Mouse (Mus musculus) common myeloid progenitor, adult 5-6 weeks (primary cell): Measurements from ENCODE around the gene Slc24a4. TPM values are rescaled to one million over a fixed set of nuclear protein-coding genes. Genes with fewer than 3 reads are reported as not detected.
A peak's percentile ranks its signal among the peaks of the same experiment; 100 is the strongest.
"Not testable (repeated sequence)": the region's sequence is repeated elsewhere in the genome, so short reads cannot be mapped to it uniquely, and the experiment has no call there.

ENCODE experiments used
- ATAC-seq: replicated peaks from 2 replicates; pipeline ENCODE4 v1.8.0; 2016; ENCODE audit warnings: low read depth, mild to moderate bottlenecking, moderate TSS enrichment, inconsistent platforms; ENCODE audit not compliant: poor library complexity, severe bottlenecking
- total RNA-seq: library from RNA; stranded (forward); fragments of 200-1000, 187-1606 nt; gene quantifications from 2 replicates; pipeline ENCODE4 v1.2.3, GENCODE M21; 2017

The Slc24a4 gene
- total RNA-seq, 1 experiment from 2014 or later = not detected

- ATAC-seq = peak; percentile 64
These were observed 113.7 kb downstream of the Slc24a4 start for GRCm38 (mm10) chr12:102242076-102242722.

- no peak for ATAC-seq
These were observed 115.4 kb downstream of the Slc24a4 start for GRCm38 (mm10) chr12:102243915-102244314.

GRCm38 (mm10) chr12:102246226-102246625 lies 117.7 kb downstream of the Slc24a4 start:
- peak; percentile 60 for ATAC-seq

GRCm38 (mm10) chr12:102248104-102248503 lies 119.6 kb downstream of the Slc24a4 start:
- no peak for ATAC-seq

GRCm38 (mm10) chr12:102250316-102250715 lies 121.8 kb downstream of the Slc24a4 start:
- no peak for ATAC-seq

- ATAC-seq = peak; percentile 73
These were observed 122.5 kb downstream of the Slc24a4 start for GRCm38 (mm10) chr12:102251070-102251469.

- no peak for ATAC-seq
These were observed 123.5 kb downstream of the Slc24a4 start for GRCm38 (mm10) chr12:102251985-102252384.

- ATAC-seq = peak; percentile 51
These were observed 124.0 kb downstream of the Slc24a4 start for GRCm38 (mm10) chr12:102252525-102252924.

GRCm38 (mm10) chr12:102255012-102255411 lies 126.5 kb downstream of the Slc24a4 start:
- ATAC-seq = no peak

- ATAC-seq = peak; percentile 87
These were observed 130.1 kb downstream of the Slc24a4 start for GRCm38 (mm10) chr12:102258522-102259112.

GRCm38 (mm10) chr12:102261933-102262396 lies 133.4 kb downstream of the Slc24a4 start:
- ATAC-seq = no peak

GRCm38 (mm10) chr12:102262809-102263208 lies 134.3 kb downstream of the Slc24a4 start:
- ATAC-seq = no peak

- no peak for ATAC-seq
These were observed 134.7 kb downstream of the Slc24a4 start for GRCm38 (mm10) chr12:102263249-102263648.

GRCm38 (mm10) chr12:102266433-102266832 lies 137.9 kb downstream of the Slc24a4 start:
- ATAC-seq = no peak

GRCm38 (mm10) chr12:102269144-102269543 lies 140.6 kb downstream of the Slc24a4 start:
- no peak for ATAC-seq

GRCm38 (mm10) chr12:102270776-102271405 lies 142.4 kb downstream of the Slc24a4 start:
- ATAC-seq = no peak

- no peak for ATAC-seq
These were observed 142.9 kb downstream of the Slc24a4 start for GRCm38 (mm10) chr12:102271447-102271846.

GRCm38 (mm10) chr12:102275833-102276443 lies 147.4 kb downstream of the Slc24a4 start:
- peak; percentile 36; the same call in 1 of the 2 replicates for ATAC-seq

GRCm38 (mm10) chr12:102280290-102280689 lies 151.8 kb downstream of the Slc24a4 start:
- ATAC-seq = not testable (repeated sequence)

GRCm38 (mm10) chr12:102280867-102281503 lies 152.5 kb downstream of the Slc24a4 start:
- ATAC-seq = no peak
